Mouse (Mus musculus): ENCODE measurements around the gene Ccdc89.

Ccdc89 gene

GRCm38 (mm10) chr7:90426020-90427001 is at the start of gene Ccdc89:
Gene Ccdc89 (plus strand): TSS chr7:90426577.
- peak; percentile 75 to 78 for DNase-seq (ENCODE audit: low spot score in 2 of 2)

- no peak for DNase-seq (ENCODE audit: low spot score in 2 of 2)
Measured at GRCm38 (mm10) chr7:90384411-90384810, 42.0 kb upstream of the Ccdc89 start.

- no peak for DNase-seq (ENCODE audit: low spot score in 2 of 2)
Measured at GRCm38 (mm10) chr7:90386885-90387459, 39.4 kb upstream of the Ccdc89 start.

GRCm38 (mm10) chr7:90389765-90390164 is 36.6 kb upstream of the Ccdc89 start:
- no peak for DNase-seq (ENCODE audit: low spot score in 2 of 2)

GRCm38 (mm10) chr7:90395073-90395472 is 31.3 kb upstream of the Ccdc89 start:
- DNase-seq (ENCODE audit: low spot score in 2 of 2): no peak

- DNase-seq (ENCODE audit: low spot score in 2 of 2): no peak
Measured at GRCm38 (mm10) chr7:90395928-90396327, 30.4 kb upstream of the Ccdc89 start.

GRCm38 (mm10) chr7:90409934-90410333 is 16.4 kb upstream of the Ccdc89 start:
- peak; percentile 28 to 77 for DNase-seq (ENCODE audit: low spot score in 2 of 2)

- peak in 1 of 2 experiments; percentile 23 for DNase-seq (ENCODE audit: low spot score in 2 of 2)
Measured at GRCm38 (mm10) chr7:90427006-90427405, 629 bp downstream of the Ccdc89 start.

- DNase-seq (ENCODE audit: low spot score in 2 of 2): no peak
Measured at GRCm38 (mm10) chr7:90432221-90432620, 5.8 kb downstream of the Ccdc89 start.

GRCm38 (mm10) chr7:90440044-90440443 is 13.7 kb downstream of the Ccdc89 start:
- no peak for DNase-seq (ENCODE audit: low spot score in 2 of 2)

GRCm38 (mm10) chr7:90442070-90442469 is 15.7 kb downstream of the Ccdc89 start:
- no peak for DNase-seq (ENCODE audit: low spot score in 2 of 2)

GRCm38 (mm10) chr7:90442518-90443080 is 16.2 kb downstream of the Ccdc89 start, which contains the start of gene Crebzf:
Gene Crebzf (plus strand): TSS chr7:90442729.
- DNase-seq (ENCODE audit: low spot score in 2 of 2): peak; percentile 94 to 96

- peak; percentile 75 to 78 for DNase-seq (ENCODE audit: low spot score in 2 of 2)
Measured at GRCm38 (mm10) chr7:90443101-90444091, 17.0 kb downstream of the Ccdc89 start.

GRCm38 (mm10) chr7:90444206-90444605 is 17.8 kb downstream of the Ccdc89 start:
- DNase-seq (ENCODE audit: low spot score in 2 of 2): no peak

- DNase-seq (ENCODE audit: low spot score in 2 of 2): no peak
Measured at GRCm38 (mm10) chr7:90456149-90456844, 29.9 kb downstream of the Ccdc89 start.

- peak; percentile 76 to 84 for DNase-seq (ENCODE audit: low spot score in 2 of 2)
Measured at GRCm38 (mm10) chr7:90456845-90457468, 30.6 kb downstream of the Ccdc89 start, which contains the start of gene Tmem126a. Gene Tmem126a (minus strand): TSS chr7:90457229.

- DNase-seq (ENCODE audit: low spot score in 2 of 2): no peak
Measured at GRCm38 (mm10) chr7:90457517-90457916, 31.1 kb downstream of the Ccdc89 start.

GRCm38 (mm10) chr7:90460330-90460729 is 34.0 kb downstream of the Ccdc89 start:
- no peak for DNase-seq (ENCODE audit: low spot score in 2 of 2)

- DNase-seq (ENCODE audit: low spot score in 2 of 2): peak in 1 of 2 experiments; percentile 58
Measured at GRCm38 (mm10) chr7:90460930-90461329, 34.6 kb downstream of the Ccdc89 start.

GRCm38 (mm10) chr7:90461441-90461840 is 35.1 kb downstream of the Ccdc89 start:
- DNase-seq (ENCODE audit: low spot score in 2 of 2): no peak
